Mouse (Mus musculus): ENCODE measurements around the gene Spg11. TPM values are rescaled to one million over a fixed set of nuclear protein-coding genes. Genes with fewer than 3 reads are reported as not detected.

Spg11 gene
- 16.0 and 17.9 TPM in 2 replicates for polyA plus RNA-seq (2014; fragmentation: Nextera tagmentation; extraction: Ambion mirVana)

GRCm38 (mm10) chr2:122117961-122118958 lies at the start of gene Spg11:
Spg11 (minus strand) TSS chr2:122118386.
- Histone ChIP-seq H3K4me1 (replicated peaks; ENCODE audit: control insufficient read depth, insufficient read depth, low read length) (no peaks in the 10 kb centered on the region; the same call in 1 of the 2 replicates), H3K27me3 (ENCODE audit: control insufficient read depth, insufficient read depth, low read length) (no peaks in the 10 kb centered on the region), H3K4me2 (ENCODE audit: low read depth, low read length, severe bottlenecking) (peak within 1 kb of the TSS; percentile 61), H3K27ac (ENCODE audit: low read depth, low read length) (peak within 1 kb of the TSS; percentile 97), H3K9me3 (ENCODE audit: control insufficient read depth, low read length) (no peaks in the 10 kb centered on the region), H3K4me3 (ENCODE audit: low read depth, low read length) (peak within 1 kb of the TSS; percentile 89), H3K36me3 (ENCODE audit: control insufficient read depth, insufficient read depth, low read length) (no peaks in the 10 kb centered on the region), H3K9ac (ENCODE audit: low read length) (peak within 1 kb of the TSS; percentile 95)
- ATAC-seq (replicated peaks; ENCODE audit: low FRiP score): peak; percentile 100
- DNase-seq (ENCODE audit: low spot score): peak; percentile 98
- WGBS: under 1% methylated on average over 47 of the region's 47 CpGs

- no peak overlapping the region for H3K9ac ChIP-seq (ENCODE audit: low read length)
- H3K4me1 ChIP-seq (replicated peaks; ENCODE audit: control insufficient read depth, insufficient read depth, low read length): no peaks in the 10 kb centered on the region
- H3K36me3 ChIP-seq (ENCODE audit: control insufficient read depth, insufficient read depth, low read length): no peaks in the 10 kb centered on the region
- DNase-seq (ENCODE audit: low spot score): no peak
- ATAC-seq (replicated peaks; ENCODE audit: low FRiP score): no peak
- no peak overlapping the region for H3K4me2 ChIP-seq (ENCODE audit: low read depth, low read length, severe bottlenecking)
- no peak overlapping the region for H3K4me3 ChIP-seq (ENCODE audit: low read depth, low read length)
- H3K9me3 ChIP-seq (ENCODE audit: control insufficient read depth, low read length): no peaks in the 10 kb centered on the region
- H3K27ac ChIP-seq (ENCODE audit: low read depth, low read length): no peak overlapping the region
- 90% methylated on average over 11 of the region's 11 CpGs for WGBS
- no peaks in the 10 kb centered on the region for H3K27me3 ChIP-seq (ENCODE audit: control insufficient read depth, insufficient read depth, low read length)
Observed at GRCm38 (mm10) chr2:122164293-122164692, 46.1 kb upstream of the Spg11 start.

DNA sequence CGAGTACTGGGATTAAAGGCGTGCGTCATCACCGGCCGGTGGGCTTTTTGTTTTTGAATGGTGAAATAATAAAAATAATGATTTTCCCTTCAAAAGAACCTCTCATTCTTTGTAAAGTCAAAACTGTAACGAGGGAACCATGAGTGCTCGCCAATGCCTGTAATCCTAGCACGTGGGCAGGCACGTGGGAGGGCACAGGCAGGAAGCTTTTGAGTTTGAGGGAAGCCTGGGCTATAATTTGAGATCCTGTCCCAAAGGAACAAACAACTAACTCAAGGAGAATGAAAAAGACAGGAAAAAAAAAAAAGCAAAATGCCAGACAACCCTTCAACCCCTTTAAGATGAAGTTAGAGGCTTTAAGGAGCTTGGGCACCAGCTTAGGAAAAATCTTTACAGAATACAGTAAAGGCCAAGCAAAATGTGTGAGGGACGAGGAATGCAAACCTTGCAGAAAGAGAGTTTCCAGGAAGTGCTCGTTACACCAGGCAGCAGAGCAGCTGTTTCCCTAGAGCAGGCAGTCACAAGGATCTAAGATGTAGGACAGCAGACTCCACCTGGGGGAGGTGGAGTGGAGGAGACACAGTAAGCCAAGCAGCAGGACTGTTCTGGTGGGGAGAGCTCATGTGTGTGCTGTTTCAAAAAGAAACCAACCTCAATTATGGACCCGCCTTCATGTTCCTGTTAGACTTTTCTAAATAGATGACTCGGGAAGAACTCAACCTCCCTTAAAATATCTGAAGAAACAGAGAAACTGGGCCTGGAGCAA lies 45.4 kb upstream of the Spg11 start:
- WGBS: 80% methylated on average over 13 of the region's 13 CpGs
- no peak for ATAC-seq (replicated peaks; ENCODE audit: low FRiP score)

GRCm38 (mm10) chr2:122162529-122162928 lies 44.3 kb upstream of the Spg11 start:
- Histone ChIP-seq H3K4me3 (ENCODE audit: low read depth, low read length) (no peak overlapping the region), H3K27ac (ENCODE audit: low read depth, low read length) (no peak overlapping the region), H3K9ac (ENCODE audit: low read length) (no peak overlapping the region), H3K4me2 (ENCODE audit: low read depth, low read length, severe bottlenecking) (no peak overlapping the region), H3K9me3 (ENCODE audit: control insufficient read depth, low read length) (no peaks in the 10 kb centered on the region), H3K4me1 (replicated peaks; ENCODE audit: control insufficient read depth, insufficient read depth, low read length) (no peaks in the 10 kb centered on the region), H3K36me3 (ENCODE audit: control insufficient read depth, insufficient read depth, low read length) (no peaks in the 10 kb centered on the region), H3K27me3 (ENCODE audit: control insufficient read depth, insufficient read depth, low read length) (no peaks in the 10 kb centered on the region)
- 85% methylated on average over 2 of the region's 2 CpGs for WGBS
- DNase-seq (ENCODE audit: low spot score) (no peak), ATAC-seq (replicated peaks; ENCODE audit: low FRiP score) (no peak)

More for the DNA sequence above, 45.4 kb upstream of the Spg11 start:
- Histone ChIP-seq H3K9ac (ENCODE audit: low read length) (no peak overlapping the region), H3K36me3 (ENCODE audit: control insufficient read depth, insufficient read depth, low read length) (no peaks in the 10 kb centered on the region), H3K4me1 (replicated peaks; ENCODE audit: control insufficient read depth, insufficient read depth, low read length) (no peaks in the 10 kb centered on the region), H3K4me2 (ENCODE audit: low read depth, low read length, severe bottlenecking) (no peak overlapping the region), H3K4me3 (ENCODE audit: low read depth, low read length) (no peak overlapping the region), H3K9me3 (ENCODE audit: control insufficient read depth, low read length) (no peaks in the 10 kb centered on the region), H3K27ac (ENCODE audit: low read depth, low read length) (no peak overlapping the region), H3K27me3 (ENCODE audit: control insufficient read depth, insufficient read depth, low read length) (no peaks in the 10 kb centered on the region)
- DNase-seq (ENCODE audit: low spot score): no peak

DNA sequence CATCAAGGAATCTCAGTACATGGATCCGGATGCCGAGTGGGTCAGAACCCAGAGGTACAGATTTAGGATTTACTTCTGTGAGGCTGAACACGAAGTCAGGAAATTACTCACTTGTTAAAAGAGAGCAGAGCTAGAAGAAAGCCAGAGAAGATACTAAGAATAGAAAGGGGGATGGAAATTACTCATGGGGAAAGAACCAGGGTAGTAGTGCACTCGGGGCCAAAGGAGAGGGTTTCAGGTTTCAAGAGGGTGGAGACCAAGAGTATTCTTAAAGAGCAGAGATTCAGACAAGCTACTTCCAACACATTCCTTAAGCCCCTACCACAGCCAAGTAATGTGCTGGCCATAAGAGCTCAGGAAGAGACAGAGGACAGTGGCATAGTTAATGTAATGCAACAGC lies 43.4 kb upstream of the Spg11 start:
- DNase-seq (ENCODE audit: low spot score) (no peak), ATAC-seq (replicated peaks; ENCODE audit: low FRiP score) (no peak)
- H3K27ac ChIP-seq (ENCODE audit: low read depth, low read length): no peak overlapping the region
- H3K9me3 ChIP-seq (ENCODE audit: control insufficient read depth, low read length): no peaks in the 10 kb centered on the region
- no peaks in the 10 kb centered on the region for H3K4me1 ChIP-seq (replicated peaks; ENCODE audit: control insufficient read depth, insufficient read depth, low read length)
- H3K27me3 ChIP-seq (ENCODE audit: control insufficient read depth, insufficient read depth, low read length): no peaks in the 10 kb centered on the region
- H3K9ac ChIP-seq (ENCODE audit: low read length): no peak overlapping the region
- no peaks in the 10 kb centered on the region for H3K36me3 ChIP-seq (ENCODE audit: control insufficient read depth, insufficient read depth, low read length)
- no peak overlapping the region for H3K4me3 ChIP-seq (ENCODE audit: low read depth, low read length)
- H3K4me2 ChIP-seq (ENCODE audit: low read depth, low read length, severe bottlenecking): no peak overlapping the region
- 50% methylated on average over 4 of the region's 4 CpGs for WGBS

GRCm38 (mm10) chr2:122160680-122161079 lies 42.5 kb upstream of the Spg11 start, which contains the start of gene Trim69:
Trim69 (plus strand) TSS chr2:122160700.
- DNase-seq (ENCODE audit: low spot score): peak; percentile 87
- peak; percentile 64; the same call in 1 of the 2 replicates for ATAC-seq (replicated peaks; ENCODE audit: low FRiP score)
- no peaks in the 10 kb centered on the region for H3K27me3 ChIP-seq (ENCODE audit: control insufficient read depth, insufficient read depth, low read length)
- H3K4me3 ChIP-seq (ENCODE audit: low read depth, low read length): no peak within 1 kb of the TSS
- no peak within 1 kb of the TSS for H3K9ac ChIP-seq (ENCODE audit: low read length)
- no peaks in the 10 kb centered on the region for H3K9me3 ChIP-seq (ENCODE audit: control insufficient read depth, low read length)
- H3K36me3 ChIP-seq (ENCODE audit: control insufficient read depth, insufficient read depth, low read length): no peaks in the 10 kb centered on the region
- 40% methylated on average over 2 of the region's 2 CpGs for WGBS
- H3K27ac ChIP-seq (ENCODE audit: low read depth, low read length): no peak within 1 kb of the TSS
- no peaks in the 10 kb centered on the region for H3K4me1 ChIP-seq (replicated peaks; ENCODE audit: control insufficient read depth, insufficient read depth, low read length)
- no peak within 1 kb of the TSS for H3K4me2 ChIP-seq (ENCODE audit: low read depth, low read length, severe bottlenecking)

GRCm38 (mm10) chr2:122159667-122160066 lies 41.5 kb upstream of the Spg11 start:
- Histone ChIP-seq H3K36me3 (ENCODE audit: control insufficient read depth, insufficient read depth, low read length) (no peaks in the 10 kb centered on the region), H3K9me3 (ENCODE audit: control insufficient read depth, low read length) (no peaks in the 10 kb centered on the region), H3K4me1 (replicated peaks; ENCODE audit: control insufficient read depth, insufficient read depth, low read length) (no peaks in the 10 kb centered on the region), H3K27ac (ENCODE audit: low read depth, low read length) (no peak overlapping the region), H3K4me3 (ENCODE audit: low read depth, low read length) (no peak overlapping the region), H3K4me2 (ENCODE audit: low read depth, low read length, severe bottlenecking) (no peak overlapping the region), H3K27me3 (ENCODE audit: control insufficient read depth, insufficient read depth, low read length) (no peaks in the 10 kb centered on the region), H3K9ac (ENCODE audit: low read length) (no peak overlapping the region)
- WGBS: 92% methylated on average over 6 of the region's 6 CpGs
- no peak for ATAC-seq (replicated peaks; ENCODE audit: low FRiP score)
- DNase-seq (ENCODE audit: low spot score): no peak

DNA sequence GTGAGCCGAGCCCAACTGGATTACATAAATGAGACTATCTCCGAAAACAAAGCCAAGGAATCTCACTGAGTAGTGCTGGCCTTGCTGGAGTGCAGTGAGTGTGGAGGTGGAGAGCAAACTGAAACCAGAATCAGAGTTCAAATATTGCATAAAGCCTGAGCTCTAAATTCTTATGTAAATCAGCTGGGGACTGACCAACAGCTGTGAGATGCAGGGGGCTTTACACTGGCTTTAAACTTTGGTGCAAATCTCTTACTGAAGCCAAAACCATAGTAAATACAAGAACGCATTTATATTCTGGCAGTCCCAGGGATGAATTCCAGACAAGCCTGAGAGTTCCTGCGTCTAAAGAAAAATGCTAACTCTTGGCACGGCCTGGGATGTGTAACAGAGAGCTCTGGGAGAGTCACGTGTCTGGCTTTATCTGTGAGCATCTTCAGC lies 40.2 kb upstream of the Spg11 start:
- Histone ChIP-seq H3K27ac (ENCODE audit: low read depth, low read length) (no peak overlapping the region), H3K27me3 (ENCODE audit: control insufficient read depth, insufficient read depth, low read length) (no peaks in the 10 kb centered on the region), H3K9ac (ENCODE audit: low read length) (no peak overlapping the region), H3K4me2 (ENCODE audit: low read depth, low read length, severe bottlenecking) (no peak overlapping the region), H3K4me1 (replicated peaks; ENCODE audit: control insufficient read depth, insufficient read depth, low read length) (no peaks in the 10 kb centered on the region), H3K9me3 (ENCODE audit: control insufficient read depth, low read length) (no peaks in the 10 kb centered on the region), H3K36me3 (ENCODE audit: control insufficient read depth, insufficient read depth, low read length) (no peaks in the 10 kb centered on the region), H3K4me3 (ENCODE audit: low read depth, low read length) (no peak overlapping the region)
- ATAC-seq (replicated peaks; ENCODE audit: low FRiP score) (no peak), DNase-seq (ENCODE audit: low spot score) (no peak)
- WGBS: 60% methylated on average over 6 of the region's 6 CpGs

Data from forebrain, embryonic 11.5 days (tissue).